In genomic region chr15:98871070-98871915, GRCm38 (mm10) we compare ENCODE assay signal across 8 mouse cellular contexts. TPM values are rescaled to one million over a fixed set of nuclear protein-coding genes. Genes with fewer than 3 reads are reported as not detected.
A peak's percentile ranks its signal among the peaks of the same experiment; 100 is the strongest.
DNase-seq lines count a peak whose midpoint lies in the region; ATAC-seq and TF ChIP-seq lines count a peak whose summit lies in the region.

Gene Kmt2d, minus strand, starts transcription at chr15:98871204.

- peak; percentile 58 for DNase-seq in neural tube, embryonic 11.5 days (ENCODE audit: low spot score)
- no peak for DNase-seq in neural tube, embryonic 10.5 days (ENCODE audit: extremely low spot score, low spot score)
- DNase-seq in adrenal gland, postnatal 10 days = peak; percentile 61
- DNase-seq in forebrain, postnatal 0 days = peak; percentile 49
- peak; percentile 67 for DNase-seq in liver
- DNase-seq in cerebellum, postnatal 4 days (ENCODE audit: low spot score in 2 of 2) = no peak

- H3K27ac ChIP-seq in neural tube, embryonic 11.5 days (ENCODE audit: low read depth, low read length) = peak within 1 kb of the TSS; percentile 95
- peak within 1 kb of the TSS; percentile 98 for H3K27ac ChIP-seq in forebrain, postnatal 0 days (ENCODE audit: low read depth, low read length)
- H3K27ac ChIP-seq in hindbrain, embryonic 13.5 days = peak within 1 kb of the TSS; percentile 99

- WGBS in neural tube, embryonic 11.5 days = 1% methylated on average over 46 of the region's 94 CpGs
- under 1% methylated on average over 57 of the region's 94 CpGs for WGBS in forebrain, postnatal 0 days
- under 1% methylated on average over 47 of the region's 94 CpGs for WGBS in hindbrain, embryonic 13.5 days

- H3K4me3 ChIP-seq in neural tube, embryonic 11.5 days (ENCODE audit: low read depth, low read length) = peak within 1 kb of the TSS; percentile 93
- peak within 1 kb of the TSS; percentile 99 for H3K4me3 ChIP-seq in forebrain, postnatal 0 days (ENCODE audit: low read depth, low read length)
- peak within 1 kb of the TSS; percentile 100 for H3K4me3 ChIP-seq in hindbrain, embryonic 13.5 days
- peak within 1 kb of the TSS; percentile 93 for H3K4me3 ChIP-seq in myocyte

- H3K9ac ChIP-seq in neural tube, embryonic 11.5 days (ENCODE audit: low read length) = peak within 1 kb of the TSS; percentile 99
- peak within 1 kb of the TSS; percentile 97 for H3K9ac ChIP-seq in forebrain, postnatal 0 days
- peak within 1 kb of the TSS; percentile 99 for H3K9ac ChIP-seq in hindbrain, embryonic 13.5 days

- peak within 1 kb of the TSS; percentile 91 for H3K4me2 ChIP-seq in neural tube, embryonic 11.5 days (ENCODE audit: low read depth)
- peak within 1 kb of the TSS; percentile 91 for H3K4me2 ChIP-seq in forebrain, postnatal 0 days (ENCODE audit: low read depth)
- H3K4me2 ChIP-seq in hindbrain, embryonic 13.5 days = peak within 1 kb of the TSS; percentile 100
- H3K4me2 ChIP-seq in myocyte (ENCODE audit: low read depth) = peak within 1 kb of the TSS; percentile 100

- peaks cover 50% of the 10 kb centered on the region for H3K79me2 ChIP-seq in myocyte (ENCODE audit: control insufficient read depth, insufficient read depth)

- TF ChIP-seq POLR2A in myocyte (IDR thresholded peaks at IDR 0.05; ENCODE audit: insufficient read length, low read depth) = peak; percentile 12

- H3K27me3 ChIP-seq in neural tube, embryonic 11.5 days (ENCODE audit: control insufficient read depth, insufficient read depth, low read length) = no peaks in the 10 kb centered on the region
- H3K27me3 ChIP-seq in forebrain, postnatal 0 days (ENCODE audit: insufficient read depth, low read length) = no peaks in the 10 kb centered on the region
- no peaks in the 10 kb centered on the region for H3K27me3 ChIP-seq in hindbrain, embryonic 13.5 days
- H3K27me3 ChIP-seq in myocyte (ENCODE audit: control insufficient read depth, insufficient read depth, insufficient read length) = no peaks in the 10 kb centered on the region

- peak within 1 kb of the TSS; percentile 77 for H3ac ChIP-seq in myocyte (ENCODE audit: control insufficient read depth, insufficient read length)

- no peak for TF ChIP-seq CTCF in forebrain, postnatal 0 days (IDR thresholded peaks at IDR 0.05; ENCODE audit: low read depth)

- H3K36me3 ChIP-seq in neural tube, embryonic 11.5 days (ENCODE audit: control insufficient read depth, insufficient read depth, low read length) = no peaks in the 10 kb centered on the region
- H3K36me3 ChIP-seq in forebrain, postnatal 0 days (ENCODE audit: insufficient read depth) = peaks cover 2% of the 10 kb centered on the region
- H3K36me3 ChIP-seq in hindbrain, embryonic 13.5 days = peaks cover 5% of the 10 kb centered on the region
- H3K36me3 ChIP-seq in myocyte (ENCODE audit: control insufficient read depth, insufficient read depth) = no peaks in the 10 kb centered on the region

- peaks cover 24% of the 10 kb centered on the region for H3K4me1 ChIP-seq in neural tube, embryonic 11.5 days (ENCODE audit: control insufficient read depth, insufficient read depth, low read length)
- H3K4me1 ChIP-seq in forebrain, postnatal 0 days (ENCODE audit: insufficient read depth) = peaks cover 26% of the 10 kb centered on the region
- peaks cover 51% of the 10 kb centered on the region for H3K4me1 ChIP-seq in hindbrain, embryonic 13.5 days (replicated peaks)

- peak; percentile 45 for ATAC-seq in neural tube, embryonic 11.5 days (ENCODE audit: insufficient read depth, low FRiP score, low TSS enrichment)
- peak; percentile 36 for ATAC-seq in forebrain, postnatal 0 days
- peak; percentile 37 for ATAC-seq in hindbrain, embryonic 13.5 days (ENCODE audit: low FRiP score)

- no peaks in the 10 kb centered on the region for H3K9me3 ChIP-seq in neural tube, embryonic 11.5 days (ENCODE audit: control insufficient read depth, low read length)
- no peaks in the 10 kb centered on the region for H3K9me3 ChIP-seq in forebrain, postnatal 0 days (ENCODE audit: low read length)
- H3K9me3 ChIP-seq in hindbrain, embryonic 13.5 days = no peaks in the 10 kb centered on the region

TF ChIP-seq in myocyte, 11 proteins besides CTCF, POLR2A, EP300 and RAD21:
- TF ChIP-seq SRF (IDR thresholded peaks at IDR 0.05; ENCODE audit: control insufficient read depth, insufficient read length, low read depth) (no peak), TCF3 (IDR thresholded peaks at IDR 0.05; ENCODE audit: insufficient read length, low read depth) (no peak), E2F4 (IDR thresholded peaks at IDR 0.05; ENCODE audit: insufficient read depth) (no peak), MYOD1 (IDR thresholded peaks at IDR 0.05; ENCODE audit: control insufficient read depth in 1 of 3, insufficient read length in 2 of 3, low read depth in 2 of 3) (peak in 1 of 3 experiments; percentile 1), POLR2AphosphoS2 (IDR thresholded peaks at IDR 0.05; ENCODE audit: insufficient read length, low read depth) (no peak), CEBPB (IDR thresholded peaks at IDR 0.05; ENCODE audit: insufficient read depth, poor library complexity, severe bottlenecking) (no peak), MAX (IDR thresholded peaks at IDR 0.05; ENCODE audit: low read depth) (no peak), TCF12 (IDR thresholded peaks at IDR 0.05; ENCODE audit: insufficient read depth, poor library complexity, severe bottlenecking) (no peak), MYOG (IDR thresholded peaks at IDR 0.05; ENCODE audit: control insufficient read depth in 1 of 3, insufficient read depth in 1 of 3, insufficient read length in 2 of 3, low read depth in 2 of 3) (peak in 1 of 3 experiments; percentile 7)

RNA-seq across cellular contexts. Expression of gene Kmt2d, which starts in this region (rescaled TPM):
- 14.7 and 16.3 TPM in 2 replicates for polyA plus RNA-seq in neural tube, embryonic 11.5 days (2014; fragmentation: Nextera tagmentation; extraction: Ambion mirVana)
- 10 to 100 TPM; 47.5 to 64.2 TPM for total RNA-seq in adrenal gland, postnatal 10 days (2021)
- total RNA-seq in forebrain, postnatal 0 days (2014; rRNA removed) = 22.7 and 25.8 TPM in 2 replicates
- 2.9 and 6.2 TPM in 2 replicates for polyA plus RNA-seq in forebrain, postnatal 0 days (2015; fragmentation: Nextera tagmentation; extraction: Ambion mirVana)
- 11.6 and 12.1 TPM in 2 replicates for polyA plus RNA-seq in hindbrain, embryonic 13.5 days (2015; fragmentation: Nextera tagmentation; extraction: Ambion mirVana)
- 27.1 TPM for polyA plus RNA-seq in myocyte (2012; fragmentation: generic; extraction: Trizol)

Comparison
In these comparisons a context has a peak if more than half of its experiments do, and no peak if none do; other contexts are left out.
1. DNase-seq: peak in neural tube, embryonic 11.5 days (single experiment), adrenal gland, postnatal 10 days (single experiment), forebrain, postnatal 0 days (single experiment) and liver (single experiment); none in neural tube, embryonic 10.5 days (single experiment) and cerebellum, postnatal 4 days (0 of 2).
2. Peak in every context shown above with its lines, with median percentiles within 50 percentile points of each other: ATAC-seq, H3K27ac ChIP-seq, H3K4me2 ChIP-seq, H3K4me3 ChIP-seq and H3K9ac ChIP-seq.